Mouse (Mus musculus) adrenal gland, postnatal 10 days (tissue): Measurements from ENCODE around the gene Birc7. TPM values are rescaled to one million over a fixed set of nuclear protein-coding genes. Genes with fewer than 3 reads are reported as not detected.

Source experiments
- DNase-seq: peaks from one replicate; pipeline ENCODE4 v3.0.0; 2021; ENCODE audit warnings: mixed read lengths
- long read RNA-seq, 2 experiments: library from polyadenylated mRNA; stranded (forward); transcript quantifications; one replicate each; pipeline ENCODE4 v2.0.0; 2021
- total RNA-seq, 2 experiments: library from RNA; stranded (reverse); gene quantifications; 2 replicates each; pipeline ENCODE4 v1.2.3; 2021

Gene Birc7
- not detected for total RNA-seq
- long read RNA-seq, experiment 1, result 0 reads
- long read RNA-seq, experiment 2, result 0 reads

DNA sequence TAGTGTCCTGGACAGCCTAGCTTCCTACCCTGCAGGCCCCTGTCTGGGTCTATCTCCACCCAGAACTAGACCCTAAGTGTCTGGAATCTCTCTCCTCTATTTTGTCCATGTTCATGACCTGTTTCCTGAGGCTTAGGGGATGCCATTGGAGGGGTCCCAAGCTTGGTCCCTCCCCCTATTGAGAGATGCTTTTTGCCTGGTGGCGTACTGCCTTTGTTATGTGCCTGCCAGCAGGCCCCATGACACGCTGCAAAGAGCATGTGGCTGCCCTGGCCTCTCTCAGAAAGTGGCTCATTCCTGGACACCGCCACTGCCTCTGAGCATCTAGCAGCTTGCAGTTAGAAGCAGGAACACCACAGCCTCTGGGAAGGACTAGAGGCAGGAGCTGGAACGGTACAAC lies at the start of gene Birc7:
Birc7 (plus strand) TSS at position 301 of the 400 bp plus-strand sequence.
- DNase-seq, result no peak

DNA sequence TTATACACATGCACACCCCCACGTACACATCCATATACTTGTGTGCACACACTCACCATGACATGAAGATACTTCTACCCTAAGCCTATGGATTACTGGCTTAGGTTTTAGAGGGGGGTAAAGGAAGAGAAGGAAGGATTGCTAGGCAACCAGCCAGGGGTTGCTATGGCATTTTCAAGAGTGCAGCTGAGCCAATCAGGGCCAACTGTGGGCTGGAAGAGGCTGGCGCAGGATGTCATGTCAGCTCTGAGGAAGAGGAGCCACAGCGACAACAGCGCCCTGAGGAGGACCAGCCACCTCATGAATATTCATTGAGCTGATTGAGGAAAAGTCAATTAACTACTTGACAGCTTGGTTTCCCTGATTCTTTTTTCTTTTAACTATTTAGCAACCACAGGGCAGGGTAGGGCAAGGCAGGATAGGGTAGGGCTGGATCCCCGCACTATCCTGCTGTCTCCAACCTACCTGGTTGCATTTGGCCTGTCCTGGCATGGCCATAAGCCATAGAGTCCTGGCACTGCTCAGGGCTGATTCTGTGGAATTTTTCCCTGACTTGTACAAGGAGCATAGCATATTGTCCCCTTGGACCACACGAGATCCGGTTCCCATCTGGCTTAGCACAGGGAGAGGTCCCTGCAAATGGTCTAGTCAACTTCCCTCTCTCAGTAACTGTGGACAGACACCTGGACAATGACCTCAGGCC lies 49.3 kb upstream of the Birc7 start:
- DNase-seq, result no peak

DNA sequence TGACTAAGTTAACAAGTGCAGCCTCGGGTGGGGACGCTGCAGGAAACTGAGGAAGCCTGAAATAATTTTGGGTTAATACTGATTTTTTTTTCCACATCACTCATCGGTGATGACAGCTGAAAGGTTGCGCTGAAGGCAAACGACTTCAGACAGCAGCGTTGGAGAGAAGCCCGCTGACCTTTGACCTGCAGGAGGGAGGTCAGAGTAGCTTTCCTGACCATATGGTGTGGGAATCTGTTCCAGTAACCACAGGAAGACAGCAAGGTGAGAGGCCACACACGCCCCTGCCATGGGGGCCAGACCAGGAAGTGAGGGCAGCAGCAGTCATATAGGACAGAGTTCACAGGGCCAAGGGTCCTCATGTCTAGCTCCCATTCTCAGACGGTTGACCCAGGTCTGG lies 47.5 kb upstream of the Birc7 start:
- DNase-seq, result no peak

DNA sequence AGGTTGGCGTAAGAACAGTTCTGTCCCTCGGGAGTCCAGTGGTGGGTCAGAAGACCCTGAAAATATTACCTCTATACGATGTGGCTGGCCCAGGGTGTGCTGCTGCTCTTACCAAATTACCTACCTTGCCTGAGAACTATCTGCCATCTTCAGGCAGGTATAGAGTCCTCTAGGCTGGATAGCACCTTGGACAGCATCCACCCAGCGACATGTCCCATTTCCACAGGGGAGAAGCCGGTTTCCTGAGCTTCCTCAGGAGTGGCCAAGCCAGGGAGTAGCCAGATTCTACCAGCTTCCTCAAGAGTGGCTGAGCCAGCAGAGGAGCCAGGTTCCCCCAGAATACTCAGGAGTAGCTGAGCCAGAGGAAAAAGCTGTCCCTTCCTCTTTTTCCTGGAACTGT lies 43.6 kb upstream of the Birc7 start:
- DNase-seq, result no peak

DNA sequence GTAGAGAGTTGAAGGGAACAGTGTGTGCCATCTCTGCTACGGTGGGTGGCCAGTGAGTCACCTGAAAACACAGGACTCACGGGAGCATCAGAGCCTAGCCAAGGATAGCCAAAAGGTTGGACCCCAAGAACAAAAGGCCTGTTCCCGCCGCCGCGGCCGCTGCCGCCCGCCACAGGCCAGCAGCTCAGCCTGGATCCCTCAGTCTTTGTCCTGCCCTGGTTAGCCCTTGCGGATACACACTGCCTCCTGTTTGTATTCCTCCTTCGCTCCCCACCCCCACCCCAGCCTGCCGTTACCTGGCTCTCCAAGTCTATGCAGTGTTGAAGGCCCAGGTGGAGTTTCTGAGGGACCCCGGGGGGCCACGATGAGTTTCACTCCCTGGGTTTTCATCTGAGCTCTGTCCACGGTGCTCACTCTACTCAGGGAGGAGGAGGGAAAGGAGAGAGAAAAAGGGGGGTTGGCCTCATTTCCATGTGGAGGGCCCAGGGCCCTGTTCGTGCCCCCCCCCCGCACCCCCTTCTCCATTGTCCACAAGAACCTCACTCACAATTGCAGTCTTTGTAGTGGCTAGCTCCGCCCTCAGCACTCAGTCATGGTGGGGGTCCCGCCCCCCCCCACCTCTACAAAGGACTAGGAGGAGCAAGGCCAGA lies 39.4 kb upstream of the Birc7 start:
- no peak for DNase-seq

DNA sequence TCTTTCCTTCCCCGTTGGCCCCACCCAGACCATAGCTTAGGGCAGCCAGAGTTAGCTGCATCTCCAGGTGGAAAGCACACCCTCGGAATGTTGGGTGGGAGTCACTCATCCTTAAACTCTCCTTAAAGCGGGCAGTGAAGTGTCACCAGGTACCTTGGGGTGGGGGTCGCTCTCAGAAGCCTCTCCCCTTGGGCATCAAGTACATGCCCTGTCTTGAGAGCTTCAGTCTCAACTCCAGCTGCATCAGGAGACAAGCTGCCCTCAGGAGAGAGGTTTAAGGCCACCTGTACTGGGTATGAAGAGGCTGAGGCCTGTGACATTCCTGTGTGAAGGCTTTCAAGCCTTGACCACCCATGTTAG lies 38.9 kb upstream of the Birc7 start:
- no peak for DNase-seq

DNA sequence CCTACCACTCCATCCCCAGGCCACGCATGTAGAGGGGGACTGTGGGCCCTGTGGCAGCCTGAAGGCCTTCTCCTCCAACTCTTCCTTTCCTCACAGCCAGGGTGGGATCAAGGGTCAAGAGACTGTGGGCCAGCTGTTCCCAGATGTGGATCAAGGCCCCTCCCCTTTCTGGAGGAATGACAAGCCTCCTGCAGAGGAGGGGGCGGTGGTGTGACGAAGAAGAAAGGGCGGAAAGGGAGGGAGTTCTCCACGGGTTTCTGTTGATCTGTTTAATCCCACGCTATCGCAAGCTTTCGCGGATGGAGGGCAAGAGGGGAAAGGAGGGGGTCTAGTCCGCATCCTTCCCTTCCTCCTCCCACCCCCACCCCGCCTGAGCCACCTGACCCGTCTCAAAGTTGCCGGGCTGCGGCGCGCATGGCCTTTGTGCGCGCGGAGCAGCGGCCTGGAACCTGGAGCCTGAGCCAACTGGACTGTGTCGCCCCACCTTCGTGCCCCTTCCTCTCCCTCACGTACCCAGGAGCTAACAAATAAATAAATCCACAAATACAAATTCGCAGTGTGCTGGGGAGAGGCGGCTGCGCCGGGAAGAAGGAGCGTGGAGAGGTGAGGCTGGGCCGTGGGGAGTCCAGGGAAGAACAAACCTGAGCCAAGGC lies 38.3 kb upstream of the Birc7 start:
- no peak for DNase-seq

DNA sequence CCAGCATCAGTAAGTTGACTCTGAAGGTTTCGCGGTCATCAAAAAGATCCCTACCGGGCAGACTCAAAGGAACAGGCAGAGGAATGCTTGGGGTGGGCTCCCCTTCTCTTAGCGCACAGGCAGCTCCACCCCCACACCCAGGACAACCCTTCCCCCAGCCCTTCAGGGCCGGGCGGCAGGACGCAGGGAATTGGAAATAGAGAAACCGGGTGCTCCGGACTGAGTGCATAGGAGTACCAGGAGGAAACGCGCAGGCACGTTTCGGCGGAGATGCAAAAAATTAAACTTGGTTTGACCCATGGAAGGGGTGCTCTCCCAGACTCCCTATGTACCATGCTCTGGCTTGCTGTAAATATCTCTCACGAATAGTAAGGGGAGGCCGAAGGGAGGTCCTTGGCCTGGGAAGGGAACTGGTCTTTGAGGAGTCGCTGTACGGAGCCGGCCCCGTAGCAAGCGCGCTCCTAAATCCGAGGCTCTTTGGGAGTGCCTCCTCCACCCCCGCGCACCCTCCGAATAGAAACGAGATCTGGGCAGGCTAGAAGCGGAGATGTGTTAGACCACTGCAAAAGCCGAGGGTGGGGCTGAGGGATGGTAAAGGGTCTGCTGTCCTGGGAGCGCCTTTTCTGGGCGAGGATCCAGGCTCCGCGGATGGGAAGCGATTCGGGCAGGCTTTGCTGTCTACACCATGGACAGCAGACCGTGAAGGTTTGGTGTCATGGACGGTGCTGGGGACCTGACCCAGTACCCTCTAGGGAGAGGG lies 37.6 kb upstream of the Birc7 start:
- no peak for DNase-seq

DNA sequence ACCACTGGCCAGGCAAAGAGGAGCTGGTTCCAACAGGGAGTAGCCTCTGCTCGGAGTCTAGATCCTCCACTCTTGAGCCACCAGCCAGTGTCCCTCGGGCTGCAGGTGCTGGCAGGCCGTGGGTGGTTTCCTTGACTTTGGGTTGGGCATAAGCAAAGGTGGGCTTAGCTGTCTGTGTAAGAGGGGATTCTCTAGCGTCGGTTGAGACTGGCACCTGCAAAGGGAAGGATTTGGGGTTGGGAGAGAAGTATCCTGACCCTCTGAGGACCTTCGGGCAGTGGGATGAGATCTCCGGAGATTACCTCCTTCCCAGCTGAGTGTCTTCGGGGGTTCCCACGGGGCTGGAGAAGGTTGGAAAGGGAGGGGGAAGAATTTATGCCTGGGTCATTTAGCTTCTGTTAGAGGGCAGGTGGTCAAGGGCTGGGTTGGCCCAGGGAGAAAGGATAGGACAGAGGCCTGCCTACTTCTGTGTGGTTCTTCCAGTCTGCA lies 36.9 kb upstream of the Birc7 start:
- DNase-seq, result no peak

DNA sequence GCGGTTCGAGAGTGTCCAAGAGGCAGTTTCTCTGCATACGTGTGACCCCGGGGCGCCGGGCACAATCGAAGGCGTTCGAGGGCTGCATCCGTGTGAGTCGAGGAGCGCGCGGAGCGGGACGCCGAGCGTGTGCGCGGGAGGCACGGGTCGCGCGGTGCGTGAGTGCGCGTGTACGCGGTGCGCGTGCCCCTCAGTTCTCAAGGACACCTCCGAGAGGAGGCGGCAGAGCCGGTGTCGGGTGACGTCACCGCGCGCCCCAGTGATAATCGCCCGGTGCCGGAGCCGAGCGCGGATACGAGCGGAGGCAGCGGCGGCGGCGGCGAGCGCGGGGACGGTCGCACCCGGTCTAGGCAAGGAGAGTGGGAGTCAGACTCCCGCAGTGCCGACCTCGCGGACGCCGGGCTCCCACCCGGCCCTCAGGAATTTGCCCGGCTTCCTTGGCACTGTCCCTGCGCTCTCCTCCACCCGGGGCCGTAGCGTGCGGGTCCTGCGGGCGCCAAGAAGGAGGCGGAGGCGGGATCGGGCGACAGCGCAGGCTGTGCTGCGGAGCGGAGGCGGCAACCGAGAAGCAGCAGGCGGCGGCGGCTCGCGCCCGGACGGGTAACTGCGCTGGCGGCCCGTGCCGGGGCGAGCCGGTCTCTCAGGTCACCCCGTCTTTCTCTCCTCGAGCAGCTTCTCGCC lies 35.8 kb upstream of the Birc7 start:
- peak; percentile 31 for DNase-seq

DNA sequence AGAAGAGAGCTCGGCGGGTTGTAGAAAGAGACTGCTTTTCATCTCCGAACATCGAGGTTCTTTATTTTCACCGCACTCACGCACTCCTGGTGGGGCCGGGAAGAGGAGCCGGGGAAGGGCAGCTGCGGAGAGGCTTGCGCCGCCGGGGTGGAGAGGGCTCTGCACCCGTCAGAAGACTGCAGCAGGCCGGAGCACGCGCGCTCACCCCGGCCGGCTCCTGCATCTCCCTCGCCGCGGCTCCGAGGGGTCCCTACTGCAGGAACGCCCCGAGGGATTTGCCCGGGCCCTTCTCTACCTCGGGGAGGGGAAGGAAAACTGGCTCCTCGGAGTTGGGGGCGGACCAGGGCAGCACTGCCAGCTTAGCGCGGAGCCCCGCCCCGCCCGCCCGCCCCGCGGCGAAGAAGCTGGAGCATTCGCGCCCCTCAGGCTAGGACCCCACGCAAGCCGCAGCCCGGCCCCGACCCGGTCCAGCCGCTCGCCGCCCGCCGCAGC lies 35.2 kb upstream of the Birc7 start:
- no peak for DNase-seq

DNA sequence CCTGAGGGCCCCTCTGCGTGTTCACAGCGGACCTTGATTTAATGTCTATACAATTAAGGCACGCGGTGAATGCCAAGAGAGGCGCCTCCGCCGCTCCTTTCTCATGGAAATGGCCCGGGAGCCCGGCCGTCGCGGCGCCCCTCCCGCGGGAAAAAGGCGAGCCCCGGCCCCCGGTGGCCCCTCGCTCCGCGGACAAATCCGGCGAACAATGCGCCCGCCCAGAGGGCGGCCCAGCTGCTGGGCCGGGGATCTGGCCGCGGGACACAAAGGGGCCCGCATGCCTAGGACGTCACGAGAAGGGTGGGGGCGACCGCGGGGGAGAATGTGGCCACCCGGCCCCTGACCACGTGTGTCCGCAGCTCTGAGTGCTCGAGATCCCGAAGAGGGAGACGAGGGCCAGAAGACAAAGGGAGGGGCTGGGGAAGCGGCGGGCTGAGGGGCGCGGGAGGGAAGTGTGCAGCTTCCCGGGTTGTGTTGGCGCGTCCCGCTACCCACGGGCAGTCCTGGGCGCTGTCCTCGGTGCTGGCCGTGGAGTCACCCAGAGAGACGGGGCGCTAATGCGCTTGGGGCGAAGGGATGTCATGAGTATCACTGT lies 34.7 kb upstream of the Birc7 start:
- DNase-seq, result peak; percentile 81

DNA sequence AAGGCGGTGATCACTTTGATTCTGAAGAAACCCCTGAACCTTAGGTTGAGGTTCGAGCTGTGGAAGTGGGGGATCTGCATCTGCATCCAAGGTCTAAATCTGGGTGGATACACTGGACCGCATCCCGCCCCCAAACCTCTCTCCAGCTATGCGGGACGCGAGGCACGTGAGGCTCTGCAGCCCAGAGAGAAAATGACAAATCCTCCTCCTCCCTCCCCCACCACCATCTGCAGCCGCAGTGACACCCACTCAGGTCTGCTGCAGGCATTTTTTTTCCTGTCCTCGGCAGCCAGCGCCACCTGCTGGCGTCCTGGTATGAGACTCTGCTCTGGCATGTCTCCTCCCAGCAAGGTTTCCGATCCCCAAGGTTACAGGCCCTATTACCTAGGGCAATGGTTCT lies 34.1 kb upstream of the Birc7 start:
- DNase-seq, result peak; percentile 69

DNA sequence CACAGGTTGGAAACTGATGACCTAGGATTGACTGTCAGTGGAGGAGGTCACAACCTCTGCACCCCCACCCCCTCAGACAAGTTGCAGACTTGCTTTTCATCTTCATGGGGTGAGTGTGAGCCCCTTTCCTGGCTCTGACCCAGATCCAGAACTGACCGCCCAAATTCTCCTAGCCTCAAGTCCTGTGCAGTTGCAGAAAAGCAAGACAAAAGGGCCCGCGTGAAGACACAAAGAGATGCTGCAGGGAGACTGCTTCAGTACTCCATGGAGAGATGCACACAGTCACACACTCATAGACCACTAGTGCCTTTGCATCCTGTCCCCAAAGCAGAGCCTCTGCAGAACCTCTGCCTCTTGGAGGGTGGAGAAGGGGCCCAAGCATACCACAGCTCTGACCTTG lies 33.5 kb upstream of the Birc7 start:
- DNase-seq, result no peak

DNA sequence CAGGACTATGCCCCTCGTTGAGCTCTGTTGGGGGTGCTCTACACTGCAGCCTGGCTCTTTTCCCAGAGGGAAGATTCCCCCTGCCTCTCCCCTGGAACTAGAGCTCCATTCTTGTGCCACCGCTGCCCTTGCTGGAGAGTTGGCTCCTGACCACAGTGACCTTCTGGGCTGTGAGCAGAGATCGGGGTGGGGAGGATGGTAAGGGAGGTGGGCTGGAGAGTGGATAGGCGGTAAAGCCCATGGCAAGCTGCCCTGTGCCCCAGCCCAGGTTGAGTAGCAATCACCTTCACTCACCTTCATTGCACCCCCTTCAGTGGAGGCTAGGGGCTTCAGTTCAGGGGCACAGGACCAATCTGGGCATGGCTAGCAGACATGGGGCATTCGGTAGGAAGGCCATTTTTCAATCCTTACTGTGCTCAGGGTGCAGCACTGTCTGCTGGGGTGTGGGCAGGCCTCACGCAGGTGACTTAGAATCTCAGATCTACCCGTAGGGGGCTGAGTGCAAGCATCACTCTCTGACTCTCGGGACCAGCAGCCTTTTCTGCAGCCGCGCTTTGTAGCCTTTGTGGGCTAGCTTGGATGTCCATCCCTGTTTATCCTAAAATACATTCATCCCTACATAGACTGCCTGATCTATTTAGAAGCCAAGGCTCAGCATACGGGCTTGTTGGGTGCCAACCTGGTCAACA lies 32.8 kb upstream of the Birc7 start:
- no peak for DNase-seq

DNA sequence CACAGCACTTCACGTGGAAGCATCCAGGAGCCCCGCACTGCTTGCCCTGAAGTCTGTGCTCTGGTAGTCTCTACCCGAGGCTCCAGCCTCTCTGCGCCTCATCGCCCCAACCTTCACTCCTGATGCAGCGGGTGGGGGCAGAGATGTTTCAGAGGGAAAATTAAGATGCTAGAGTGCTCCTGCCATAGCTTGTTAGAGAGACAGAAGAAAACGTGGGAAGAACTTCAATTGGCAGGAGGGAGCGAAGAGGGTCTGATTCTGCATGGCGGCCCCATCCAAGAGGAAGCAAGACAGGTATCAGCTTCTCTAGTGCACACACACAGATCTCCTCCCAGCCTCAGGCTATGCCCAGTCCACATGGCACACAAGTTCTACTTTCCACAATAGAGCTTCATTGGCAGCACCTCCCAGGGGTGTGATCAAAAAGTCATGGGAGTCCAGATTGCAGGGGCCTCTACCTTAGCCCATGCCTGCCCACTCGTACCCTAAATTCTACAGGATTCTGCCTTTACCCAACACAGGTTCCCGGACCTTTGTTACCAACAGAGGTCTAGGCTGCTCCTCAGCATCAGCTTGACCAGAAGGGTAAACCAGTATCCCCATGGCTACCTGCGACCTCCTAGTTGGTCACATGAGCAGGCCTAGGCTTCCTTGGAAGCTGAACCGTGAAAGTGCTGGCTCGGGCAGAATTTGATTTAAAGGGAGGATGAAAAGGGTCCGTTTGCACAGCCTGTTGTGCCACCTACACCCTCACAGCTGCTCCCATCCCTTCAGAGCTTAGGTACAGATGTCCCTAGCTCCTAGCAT lies 31.8 kb upstream of the Birc7 start:
- no peak for DNase-seq

DNA sequence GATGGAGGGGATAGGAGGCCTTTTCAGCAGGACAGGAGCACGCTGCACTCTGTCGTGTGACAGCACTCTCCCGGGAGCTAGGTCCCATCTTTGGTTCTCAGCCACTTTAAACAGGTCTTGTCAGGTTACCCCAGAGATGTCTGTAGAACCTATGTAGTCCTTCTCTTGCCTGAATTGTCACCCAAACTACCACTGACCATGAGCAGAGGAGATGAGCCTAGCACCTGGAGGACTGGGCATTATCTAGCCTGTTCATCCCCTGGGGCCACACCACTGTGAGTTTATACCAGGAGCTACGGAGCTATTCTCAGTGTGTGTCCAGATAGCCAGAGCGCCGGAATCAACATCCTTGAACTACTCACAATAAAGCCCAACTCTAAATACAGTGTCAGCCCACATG lies 31.0 kb upstream of the Birc7 start:
- DNase-seq, result no peak

DNA sequence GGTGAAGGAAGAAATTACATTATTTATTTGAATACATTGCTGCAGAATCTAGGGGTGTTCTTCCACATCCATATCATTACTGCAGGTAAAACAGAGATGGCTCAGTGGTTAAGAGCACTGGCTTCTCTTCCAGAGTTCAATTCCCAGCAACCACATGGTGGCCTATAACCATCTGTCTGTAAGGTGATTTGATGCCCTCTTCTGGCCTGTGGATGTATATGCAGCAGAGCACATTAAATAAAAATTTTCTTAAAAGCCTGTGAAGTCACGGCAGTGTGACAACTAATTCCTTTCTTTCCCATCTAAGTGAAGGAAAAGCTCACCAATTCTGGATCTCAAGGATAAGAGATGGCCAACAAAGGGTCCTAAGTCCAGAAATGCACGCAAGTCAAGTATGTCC lies 26.7 kb upstream of the Birc7 start:
- no peak for DNase-seq

DNA sequence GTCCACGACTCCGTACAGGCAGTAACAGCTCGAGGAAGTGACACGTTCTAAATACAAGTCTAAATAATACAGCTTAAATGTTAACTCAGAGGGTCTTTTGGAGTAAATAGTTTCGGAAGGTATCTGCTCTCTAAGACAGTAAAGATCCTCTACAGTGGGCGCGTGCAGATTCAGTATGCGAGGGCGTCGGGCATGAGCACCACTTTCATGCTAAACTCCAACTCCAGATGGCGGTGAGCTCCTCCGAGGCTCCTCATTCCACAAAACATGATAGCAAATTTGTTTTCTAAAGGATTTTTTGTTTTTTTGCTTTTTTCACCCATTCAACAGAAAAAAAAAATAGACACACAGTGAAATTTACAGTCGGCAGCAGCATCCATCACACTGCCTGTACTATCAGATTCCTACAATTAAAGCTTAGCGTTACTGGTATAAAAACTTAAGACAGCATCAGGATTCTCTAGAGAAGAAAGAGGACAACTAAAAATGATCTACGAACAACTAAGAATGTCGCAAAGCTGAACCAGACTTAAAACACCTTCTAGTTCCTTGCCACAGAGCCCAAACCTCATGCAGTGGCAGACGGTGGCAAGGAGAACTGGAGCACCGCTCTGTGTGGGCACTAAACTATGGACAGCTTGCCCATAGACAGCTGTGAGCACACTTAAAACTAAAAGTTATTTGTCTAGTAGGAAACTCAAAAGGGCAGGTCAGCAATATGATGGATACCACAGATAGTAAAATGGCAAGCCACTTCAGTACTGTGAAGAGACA lies 24.2 kb upstream of the Birc7 start:
- no peak for DNase-seq
